Mouse (Mus musculus): ENCODE results near the gene Ankrd42. TPM values are rescaled to one million over a fixed set of nuclear protein-coding genes. Genes with fewer than 3 reads are reported as not detected.

The Ankrd42 gene
- polyA plus RNA-seq, 1 experiment from 2014 or later, result 17.2 TPM

- H3K4me1 ChIP-seq (replicated peaks), result no peaks in the 10 kb centered on the region
- no peaks in the 10 kb centered on the region for H3K27me3 ChIP-seq
- 54% methylated on average over 4 of the region's 4 CpGs for WGBS
- H3K36me3 ChIP-seq, result no peaks in the 10 kb centered on the region
- no peak overlapping the region for H3K27ac ChIP-seq
- H3K9me3 ChIP-seq, result no peaks in the 10 kb centered on the region
- no peak overlapping the region for H3K4me3 ChIP-seq
- no peak overlapping the region for H3K4me2 ChIP-seq
- no peak overlapping the region for H3K9ac ChIP-seq
- peak; percentile 68 for ATAC-seq (ENCODE audit: low FRiP score)
Measured at GRCm38 (mm10) chr7:92550990-92551392, 86.0 kb downstream of the Ankrd42 start.

- Histone ChIP-seq H3K27ac (no peak overlapping the region), H3K9ac (no peak overlapping the region), H3K9me3 (no peaks in the 10 kb centered on the region), H3K4me3 (no peak overlapping the region), H3K4me1 (replicated peaks) (no peaks in the 10 kb centered on the region), H3K36me3 (no peaks in the 10 kb centered on the region), H3K4me2 (no peak overlapping the region), H3K27me3 (no peaks in the 10 kb centered on the region)
- ATAC-seq (ENCODE audit: low FRiP score), result peak; percentile 28; the same call in 1 of the 2 replicates
- 86% methylated on average over 6 of the region's 6 CpGs for WGBS
Measured at GRCm38 (mm10) chr7:92550248-92550989, 86.5 kb downstream of the Ankrd42 start.

- ATAC-seq (ENCODE audit: low FRiP score), result no peak
- H3K4me1 ChIP-seq (replicated peaks), result no peaks in the 10 kb centered on the region
- whole genome bisulfite sequencing, result 77% methylated on average over 2 of the region's 2 CpGs
- no peak overlapping the region for H3K9ac ChIP-seq
- no peaks in the 10 kb centered on the region for H3K27me3 ChIP-seq
- no peak overlapping the region for H3K4me3 ChIP-seq
- H3K36me3 ChIP-seq, result no peaks in the 10 kb centered on the region
- no peak overlapping the region for H3K4me2 ChIP-seq
- no peaks in the 10 kb centered on the region for H3K9me3 ChIP-seq
- H3K27ac ChIP-seq, result no peak overlapping the region
Measured at GRCm38 (mm10) chr7:92546763-92547162, 90.2 kb downstream of the Ankrd42 start.

DNA sequence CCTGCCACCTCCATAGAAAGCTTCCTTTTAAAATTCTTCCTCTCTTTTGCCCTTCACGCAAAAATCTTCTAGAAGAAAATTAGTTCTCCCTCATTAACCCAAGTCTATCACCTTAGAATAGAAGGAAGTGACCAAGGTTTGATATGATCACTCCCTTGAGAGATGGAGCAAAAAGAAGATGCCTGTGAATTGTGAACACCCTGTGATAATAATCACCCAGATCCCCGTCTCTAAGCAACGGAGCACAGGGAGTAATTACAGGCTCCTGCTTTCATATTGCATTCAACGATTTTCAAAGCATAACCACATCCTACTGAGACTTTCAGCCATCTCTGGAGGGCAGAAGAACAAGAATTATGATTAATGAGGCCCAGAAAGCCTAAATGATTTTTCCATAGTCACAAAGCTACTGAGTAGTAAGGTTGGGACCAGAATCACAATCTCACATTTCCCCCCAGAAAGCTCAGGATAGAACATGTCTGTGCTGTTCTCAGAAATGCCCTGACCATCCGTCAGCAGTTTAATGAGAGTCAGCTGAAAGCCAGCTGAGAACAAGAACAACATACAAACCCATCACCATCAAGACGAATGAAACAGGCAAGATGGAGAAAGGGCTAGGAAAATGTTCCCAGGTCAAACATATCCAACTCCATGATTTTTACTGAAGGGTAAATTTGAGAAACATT is 104.4 kb downstream of the Ankrd42 start:
- Histone ChIP-seq H3K9ac (no peak overlapping the region), H3K4me1 (replicated peaks) (peaks cover 14% of the 10 kb centered on the region), H3K27ac (peak overlapping the region; percentile 65), H3K36me3 (no peaks in the 10 kb centered on the region), H3K27me3 (no peaks in the 10 kb centered on the region), H3K4me2 (no peak overlapping the region), H3K9me3 (no peaks in the 10 kb centered on the region), H3K4me3 (no peak overlapping the region)
- ATAC-seq (ENCODE audit: low FRiP score), result peak; percentile 85
- WGBS, result 25% methylated on average over 6 of the region's 6 CpGs

Other genes starting within 250 kb of the Ankrd42 start
- gene Ccdc90b, start 76.0 kb downstream of the Ankrd42 start, polyA plus RNA-seq (2015; fragmentation: Nextera tagmentation; extraction: Ambion mirVana), result 73.0 and 80.1 TPM in 2 replicates
- 22.2 and 23.1 TPM in 2 replicates for gene Pcf11, start 32.8 kb upstream of the Ankrd42 start, polyA plus RNA-seq (2015; fragmentation: Nextera tagmentation; extraction: Ambion mirVana)
- 19.9 and 22.3 TPM in 2 replicates for gene Rab30, start 104.5 kb upstream of the Ankrd42 start, polyA plus RNA-seq (2015; fragmentation: Nextera tagmentation; extraction: Ambion mirVana)
- gene Ddias, start 237.1 kb upstream of the Ankrd42 start, polyA plus RNA-seq (2015; fragmentation: Nextera tagmentation; extraction: Ambion mirVana), result 5.7 and 6.3 TPM in 2 replicates
- 20.2 and 23.1 TPM in 2 replicates for gene Prcp, start 237.3 kb upstream of the Ankrd42 start, polyA plus RNA-seq (2015; fragmentation: Nextera tagmentation; extraction: Ambion mirVana)

All from hindbrain, embryonic 13.5 days (tissue).